Mouse (Mus musculus) megakaryocyte progenitor cell, adult 5-6 weeks (primary cell): ENCODE measurements around the gene Gng5. TPM values are rescaled to one million over a fixed set of nuclear protein-coding genes. Genes with fewer than 3 reads are reported as not detected.

ENCODE experiments used
- ATAC-seq: replicated peaks from 2 replicates; pipeline ENCODE4 v1.8.0; 2016; ENCODE audit warnings: mild to moderate bottlenecking, moderate TSS enrichment, inconsistent platforms; ENCODE audit not compliant: poor library complexity
- total RNA-seq, 2 experiments: library from RNA; stranded (forward) in 1 of 2; stranded (reverse) in 1 of 2; fragments of 157-497, 149-512 nt in 1 of 2; fragments of 200-1000 nt in 1 of 2; gene quantifications; 2 replicates each; pipeline versions ENCODE4 v1.2.3 to v1.2.4; 2015 to 2017

Gng5 gene
- total RNA-seq, 2 experiments from 2014 or later: 170 to 294 TPM

GRCm38 (mm10) chr3:146540521-146541273, 41.1 kb downstream of the Gng5 start:
- ATAC-seq: peak; percentile 52; the same call in 1 of the 2 replicates

GRCm38 (mm10) chr3:146543632-146544031, 44.0 kb downstream of the Gng5 start:
- no peak for ATAC-seq

GRCm38 (mm10) chr3:146554816-146555215, 55.2 kb downstream of the Gng5 start:
- no peak for ATAC-seq

Other genes with a start within 250 kb of the Gng5 start
- gene Ssx2ip, start 95.2 kb upstream of the Gng5 start, total RNA-seq (2015): 13.2 and 16.2 TPM in 2 replicates
- 22.1 and 26.2 TPM in 2 replicates for gene Ssx2ip, start 95.2 kb upstream of the Gng5 start, total RNA-seq (2017)
- gene Ctbs, start 50.0 kb upstream of the Gng5 start, total RNA-seq (2015): 12.5 and 17.0 TPM in 2 replicates
- gene Ctbs, start 50.0 kb upstream of the Gng5 start, total RNA-seq (2017): 9.9 and 10.5 TPM in 2 replicates
- gene Spata1, start 54 bp upstream of the Gng5 start, total RNA-seq (2015): 9.1 TPM in 2 replicates
- gene Spata1, start 54 bp upstream of the Gng5 start, total RNA-seq (2017): 13.6 and 14.6 TPM in 2 replicates
- 81.7 and 81.8 TPM in 2 replicates for gene Rpf1, start 21.6 kb downstream of the Gng5 start, total RNA-seq (2015)
- gene Rpf1, start 21.6 kb downstream of the Gng5 start, total RNA-seq (2017): 90.2 and 95.2 TPM in 2 replicates
- not detected in 2 replicates for gene Uox, start 70.6 kb downstream of the Gng5 start, total RNA-seq (2015)
- gene Uox, start 70.6 kb downstream of the Gng5 start, total RNA-seq (2017): not detected in 2 replicates
- gene Dnase2b, start 115.8 kb downstream of the Gng5 start, total RNA-seq (2015): not detected in 2 replicates
- 0.14 TPM in 1 of 2 replicates, not detected in the other for gene Dnase2b, start 115.8 kb downstream of the Gng5 start, total RNA-seq (2017)
- gene 4930503B20Rik, start 151.5 kb downstream of the Gng5 start, total RNA-seq (2015): not detected in 2 replicates
- gene 4930503B20Rik, start 151.5 kb downstream of the Gng5 start, total RNA-seq (2017): 0.34 TPM in 1 of 2 replicates, not detected in the other
- gene Samd13, start 185.8 kb downstream of the Gng5 start, total RNA-seq (2015): 1.1 and 1.2 TPM in 2 replicates
- 0.96 and 1.5 TPM in 2 replicates for gene Samd13, start 185.8 kb downstream of the Gng5 start, total RNA-seq (2017)